Mouse (Mus musculus) intestine, embryonic 16.5 days (tissue): ENCODE data around the gene Slc8b1. TPM values are rescaled to one million over a fixed set of nuclear protein-coding genes. Genes with fewer than 3 reads are reported as not detected.
A peak's percentile ranks its signal among the peaks of the same experiment; 100 is the strongest.

ENCODE experiments used
- ATAC-seq: fragments of 200-750 bp; cut with Nextera tagmentation; 2 replicates; pipeline ENCODE4 v1.8.0; 2017; ENCODE audit warnings: moderate TSS enrichment, moderate library complexity
- H3K27ac ChIP-seq: fragments of 300-500 bp; sonication (generic); 2 replicates; pipeline ENCODE4 v1.5.1; 2014; ENCODE audit warnings: mild to moderate bottlenecking, low read length
- H3K27me3 ChIP-seq: fragments of 300-500 bp; sonication (generic); replicated peaks from 2 replicates; pipeline ENCODE4 v1.6.1; 2014; ENCODE audit warnings: low read length, control low read depth, mixed read lengths; ENCODE audit not compliant: control insufficient read depth, insufficient read depth
- H3K36me3 ChIP-seq: fragments of 300-500 bp; sonication (generic); 2 replicates; pipeline ENCODE4 v1.6.1; 2014; ENCODE audit warnings: low read length, control low read depth; ENCODE audit not compliant: control insufficient read depth, insufficient read depth
- H3K4me1 ChIP-seq: fragments of 300-500 bp; sonication (generic); 2 replicates; pipeline ENCODE4 v1.6.1; 2014; ENCODE audit warnings: low read length, control low read depth, mixed read lengths; ENCODE audit not compliant: control insufficient read depth, insufficient read depth
- H3K4me2 ChIP-seq: fragments of 300-500 bp; sonication (generic); 2 replicates; pipeline ENCODE4 v1.6.1; 2014; ENCODE audit warnings: low read depth, low read length, control low read depth
- H3K4me3 ChIP-seq: fragments of 300-500 bp; sonication (generic); 2 replicates; pipeline ENCODE4 v1.5.1; 2014; ENCODE audit warnings: mild to moderate bottlenecking, low read length
- H3K9ac ChIP-seq: fragments of 300-500 bp; sonication (generic); 2 replicates; pipeline ENCODE4 v1.6.1; 2014; ENCODE audit warnings: low read depth, low read length
- H3K9me3 ChIP-seq: fragments of 300-500 bp; sonication (generic); 2 replicates; pipeline ENCODE4 v1.6.1; 2016; ENCODE audit warnings: low read length, control low read depth; ENCODE audit not compliant: control insufficient read depth
- WGBS: fragments of 180-500 bp; shearing (Covaris S2); extraction: QIAGEN DNeasy Blood & Tissue Kit; methylation state at CpG from one replicate; pipeline ENCODE4 v1.1.7; 2014; 5-methylcytosine and 5-hydroxymethylcytosine counted together
- polyA plus RNA-seq: library from polyadenylated mRNA; unstranded; fragments of >200 nt; fragmentation: Nextera tagmentation; extraction: Ambion mirVana; gene quantifications from 2 replicates; pipeline ENCODE4 v1.2.1, GENCODE M21; 2015

Gene Slc8b1
- polyA plus RNA-seq, 1 experiment from 2014 or later: 6.9 TPM

DNA sequence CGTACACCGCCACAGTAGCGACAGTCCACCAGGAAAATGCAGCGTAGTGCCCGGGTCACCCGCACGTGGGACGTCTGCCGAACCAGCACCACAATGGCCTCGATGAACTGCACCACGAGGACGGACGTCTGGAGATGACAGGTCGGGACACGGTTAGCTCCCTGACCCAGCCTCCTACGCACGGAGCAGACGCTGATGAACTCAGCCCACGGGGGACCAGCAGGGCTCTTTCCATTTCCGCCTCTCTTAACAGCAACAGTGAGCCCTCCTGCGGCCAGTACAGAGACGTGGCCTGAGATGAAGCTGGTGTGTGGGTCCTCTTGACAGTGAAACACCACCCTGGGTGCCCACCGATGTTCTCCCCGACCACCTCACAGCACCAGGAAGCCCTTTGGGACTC is 44.9 kb downstream of the Slc8b1 start:
- peaks cover 22% of the 10 kb centered on the region for H3K36me3 ChIP-seq
- no peaks in the 10 kb centered on the region for H3K27me3 ChIP-seq
- H3K9ac ChIP-seq: no peak overlapping the region
- WGBS: 89% methylated on average over 24 of the region's 24 CpGs
- no peaks in the 10 kb centered on the region for H3K9me3 ChIP-seq
- no peak for ATAC-seq
- no peak overlapping the region for H3K27ac ChIP-seq
- no peak overlapping the region for H3K4me2 ChIP-seq
- H3K4me3 ChIP-seq: no peak overlapping the region
- H3K4me1 ChIP-seq: peaks cover 23% of the 10 kb centered on the region

DNA sequence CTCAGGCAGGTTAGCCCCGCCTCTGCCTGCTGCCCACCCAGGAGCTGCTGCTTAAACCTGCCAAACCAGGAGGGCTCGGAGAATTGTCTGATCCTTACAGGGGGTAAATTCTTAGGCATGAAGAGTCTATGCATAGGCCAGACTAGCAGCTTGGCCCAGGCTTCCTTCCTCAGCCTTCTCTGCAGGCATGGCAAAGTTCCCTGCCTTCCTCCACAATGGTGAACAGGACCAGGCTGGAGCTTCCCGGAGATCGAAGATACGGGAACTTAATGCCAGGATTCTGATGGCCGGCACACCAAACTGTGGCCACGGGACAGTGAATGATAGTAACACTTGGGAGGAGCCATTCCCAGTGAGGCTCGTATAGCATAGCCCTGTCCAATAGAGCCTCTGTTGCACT is 47.1 kb downstream of the Slc8b1 start:
- Histone ChIP-seq H3K4me2 (no peak overlapping the region), H3K4me3 (no peak overlapping the region), H3K4me1 (peaks cover 40% of the 10 kb centered on the region), H3K27me3 (no peaks in the 10 kb centered on the region), H3K9me3 (no peaks in the 10 kb centered on the region), H3K27ac (0 out of 2 replicates have a peak overlapping the region, but pooled peaks have one; percentile 45), H3K36me3 (peaks cover 19% of the 10 kb centered on the region), H3K9ac (no peak overlapping the region; the same call in 1 of the 2 replicates)
- WGBS: 67% methylated on average over 8 of the region's 8 CpGs
- ATAC-seq: no peak

DNA sequence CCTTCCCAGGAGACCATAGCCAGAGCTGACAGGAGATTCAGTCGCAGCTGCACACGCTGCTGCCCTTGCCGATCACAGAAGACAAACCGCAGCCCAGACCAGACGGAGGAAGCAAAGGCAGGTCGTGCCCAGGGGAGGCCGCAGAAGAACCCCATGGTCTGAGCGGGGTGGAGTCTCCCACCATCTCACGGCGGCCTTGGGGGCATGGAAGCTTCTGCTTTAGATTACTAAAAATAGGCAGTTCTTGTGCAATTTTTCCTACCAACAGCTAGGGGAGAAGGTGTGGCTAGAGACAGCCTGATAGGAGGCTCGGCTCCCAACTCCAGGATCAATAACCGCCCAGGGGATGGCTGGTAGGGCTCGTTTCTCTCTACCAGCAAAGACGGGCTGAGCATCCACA is 47.8 kb downstream of the Slc8b1 start:
- Histone ChIP-seq H3K9me3 (no peaks in the 10 kb centered on the region), H3K9ac (peak overlapping the region; percentile 45), H3K36me3 (peaks cover 15% of the 10 kb centered on the region), H3K4me3 (peak overlapping the region; percentile 26), H3K27ac (peak overlapping the region; percentile 45; the same call in 1 of the 2 replicates), H3K4me1 (peaks cover 47% of the 10 kb centered on the region), H3K4me2 (peak overlapping the region; percentile 30), H3K27me3 (no peaks in the 10 kb centered on the region)
- ATAC-seq: peak; percentile 24; the same call in 1 of the 2 replicates
- WGBS: 43% methylated on average over 14 of the region's 14 CpGs

DNA sequence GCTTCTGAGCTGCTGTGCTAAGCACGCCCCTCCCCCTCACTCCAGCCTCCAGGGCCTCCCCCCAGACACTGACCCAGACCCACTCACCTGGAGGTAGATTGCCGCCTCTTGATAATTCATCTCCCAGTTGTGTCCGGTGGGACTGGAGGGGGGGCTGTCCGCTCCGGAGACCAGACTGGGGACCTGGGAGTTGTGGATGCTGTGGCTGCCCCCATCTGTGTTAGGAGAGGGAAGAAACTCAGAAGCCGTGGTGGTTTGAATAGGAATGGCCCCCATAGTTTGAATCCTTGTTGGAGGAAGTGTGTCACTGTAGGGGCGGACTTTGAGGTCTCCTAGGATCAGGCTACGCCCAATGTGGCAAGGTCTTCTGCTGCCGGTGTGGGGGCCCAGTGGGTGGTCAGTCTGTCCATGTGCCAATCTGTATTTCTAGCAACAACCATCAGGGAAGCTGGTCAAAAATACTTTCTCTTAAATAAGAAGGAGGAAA is 49.2 kb downstream of the Slc8b1 start:
- H3K9me3 ChIP-seq: no peaks in the 10 kb centered on the region
- WGBS: 42% methylated on average over 9 of the region's 9 CpGs
- no peaks in the 10 kb centered on the region for H3K27me3 ChIP-seq
- H3K36me3 ChIP-seq: peaks cover 9% of the 10 kb centered on the region
- H3K27ac ChIP-seq: peak overlapping the region; percentile 84
- peak overlapping the region; percentile 39 for H3K4me3 ChIP-seq
- H3K4me1 ChIP-seq: peaks cover 59% of the 10 kb centered on the region
- H3K4me2 ChIP-seq: peak overlapping the region; percentile 49
- H3K9ac ChIP-seq: peak overlapping the region; percentile 56
- no peak for ATAC-seq

DNA sequence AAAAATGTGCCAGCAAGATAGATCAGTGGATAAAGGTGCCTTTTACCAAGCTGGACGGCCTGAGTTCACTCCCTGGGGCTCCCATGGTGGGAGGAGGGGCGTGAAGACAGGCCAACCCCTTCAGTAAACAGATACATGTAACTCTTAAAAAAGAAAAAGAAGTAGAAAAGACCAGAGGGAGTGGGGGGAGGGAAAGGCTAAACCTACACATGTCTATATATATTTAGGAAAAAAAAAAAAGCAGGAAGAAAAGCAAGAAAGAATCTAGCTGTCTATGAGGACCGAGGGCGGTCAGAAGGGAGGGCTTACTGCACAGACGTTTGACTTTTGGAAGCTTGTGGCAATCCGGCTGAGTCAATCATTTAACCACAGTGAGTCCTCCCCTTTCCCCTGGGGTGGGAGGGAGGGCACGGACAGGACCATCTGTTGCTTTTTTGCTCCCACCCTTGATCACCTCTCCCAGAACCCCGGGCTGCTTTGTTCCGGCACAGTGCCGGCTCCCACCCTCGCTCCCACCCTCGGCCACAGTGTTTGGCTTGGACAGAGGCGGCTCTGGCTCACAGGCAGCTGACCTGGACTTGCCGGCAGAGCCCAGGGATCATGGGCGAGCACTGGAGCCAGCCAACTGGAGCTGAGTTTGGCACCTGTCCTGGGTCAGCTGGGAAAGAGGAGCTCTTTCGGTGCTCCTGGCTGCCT is 49.8 kb downstream of the Slc8b1 start:
- peak; percentile 47 for ATAC-seq
- Histone ChIP-seq H3K4me3 (peak overlapping the region; percentile 39), H3K27me3 (no peaks in the 10 kb centered on the region), H3K4me1 (peaks cover 65% of the 10 kb centered on the region), H3K36me3 (peaks cover 6% of the 10 kb centered on the region; the same call in 1 of the 2 replicates), H3K27ac (peak overlapping the region; percentile 84), H3K9ac (peak overlapping the region; percentile 56), H3K4me2 (peak overlapping the region; percentile 49), H3K9me3 (no peaks in the 10 kb centered on the region)
- 4% methylated on average over 16 of the region's 16 CpGs for WGBS

DNA sequence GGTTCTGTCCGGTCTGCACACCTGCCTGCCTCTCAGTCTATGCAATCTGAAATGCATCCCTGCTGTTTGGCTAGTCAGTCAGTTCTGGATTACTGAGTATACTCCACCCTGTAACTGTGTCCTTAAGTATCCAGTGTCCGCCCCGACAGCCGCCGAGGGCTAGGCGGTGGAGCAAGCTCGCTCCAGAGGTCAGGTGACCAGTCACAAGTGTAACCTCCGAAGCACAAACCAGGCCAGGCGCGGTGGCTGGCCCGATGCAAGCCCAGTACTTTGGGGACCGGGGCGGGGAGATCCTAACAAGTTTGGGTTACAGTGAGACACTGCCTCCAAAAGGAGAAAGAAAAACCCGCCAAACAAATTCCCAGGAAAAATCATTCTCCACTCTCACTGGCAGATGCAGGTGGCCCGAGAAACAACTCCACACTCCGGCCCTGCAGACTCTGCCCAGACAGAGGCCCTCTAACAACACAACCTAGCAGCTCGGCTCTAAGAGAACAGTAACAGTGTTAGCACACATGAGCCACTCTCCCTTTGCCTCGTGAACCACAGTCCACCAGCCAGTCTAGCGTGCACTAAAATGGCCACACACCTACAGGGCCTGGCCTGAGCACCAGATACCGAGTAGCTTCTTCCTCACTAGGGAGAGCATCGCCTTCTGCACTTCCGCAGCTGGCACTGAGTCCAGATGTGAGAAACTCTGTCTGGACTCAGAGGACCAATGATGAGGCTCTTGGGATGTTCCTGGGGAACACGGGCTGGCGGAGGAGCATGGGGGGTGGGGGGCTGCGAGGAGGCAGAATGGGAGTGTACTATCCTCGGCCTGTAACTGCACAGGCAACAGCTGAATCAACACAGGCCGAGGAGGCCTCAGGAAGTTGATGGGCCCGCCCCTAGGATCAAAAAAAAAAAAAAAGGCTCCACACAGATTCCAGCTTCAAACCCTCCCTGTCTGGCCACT is 52.3 kb downstream of the Slc8b1 start:
- WGBS: 33% methylated on average over 28 of the region's 28 CpGs
- Histone ChIP-seq H3K9ac (peak overlapping the region; percentile 17), H3K27me3 (no peaks in the 10 kb centered on the region), H3K9me3 (no peaks in the 10 kb centered on the region), H3K4me3 (no peak overlapping the region), H3K36me3 (no peaks in the 10 kb centered on the region), H3K27ac (peak overlapping the region; percentile 89), H3K4me2 (peak overlapping the region; percentile 27; the same call in 1 of the 2 replicates), H3K4me1 (peaks cover 89% of the 10 kb centered on the region)
- peak; percentile 73 for ATAC-seq

DNA sequence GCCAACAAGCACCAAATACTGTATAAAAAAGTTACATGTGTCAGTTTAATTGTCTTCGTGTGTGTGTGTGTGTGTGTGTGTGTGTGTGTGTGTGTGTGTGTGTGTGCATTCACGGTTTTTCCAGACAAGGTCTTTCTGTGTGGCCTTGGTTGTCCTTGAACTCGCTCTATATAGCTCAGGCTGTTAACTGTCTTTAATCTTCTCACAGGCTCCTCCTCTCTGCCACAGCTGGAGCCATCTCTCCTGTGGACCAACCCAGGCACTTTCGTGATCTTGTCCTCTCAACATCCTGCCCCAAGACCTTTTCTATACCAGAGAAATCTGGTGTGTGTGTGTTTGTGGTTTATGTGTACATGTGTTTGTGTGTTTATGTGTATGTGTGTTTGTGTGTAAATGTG is 52.9 kb downstream of the Slc8b1 start:
- H3K27ac ChIP-seq: peak overlapping the region; percentile 89
- H3K9ac ChIP-seq: no peak overlapping the region
- H3K4me1 ChIP-seq: peaks cover 89% of the 10 kb centered on the region
- H3K4me2 ChIP-seq: 0 out of 2 replicates have a peak overlapping the region, but pooled peaks have one; percentile 27
- no peaks in the 10 kb centered on the region for H3K9me3 ChIP-seq
- no peak overlapping the region for H3K4me3 ChIP-seq
- no peaks in the 10 kb centered on the region for H3K36me3 ChIP-seq
- no peaks in the 10 kb centered on the region for H3K27me3 ChIP-seq
- 22% methylated on average over 4 of the region's 4 CpGs for WGBS
- no peak for ATAC-seq

DNA sequence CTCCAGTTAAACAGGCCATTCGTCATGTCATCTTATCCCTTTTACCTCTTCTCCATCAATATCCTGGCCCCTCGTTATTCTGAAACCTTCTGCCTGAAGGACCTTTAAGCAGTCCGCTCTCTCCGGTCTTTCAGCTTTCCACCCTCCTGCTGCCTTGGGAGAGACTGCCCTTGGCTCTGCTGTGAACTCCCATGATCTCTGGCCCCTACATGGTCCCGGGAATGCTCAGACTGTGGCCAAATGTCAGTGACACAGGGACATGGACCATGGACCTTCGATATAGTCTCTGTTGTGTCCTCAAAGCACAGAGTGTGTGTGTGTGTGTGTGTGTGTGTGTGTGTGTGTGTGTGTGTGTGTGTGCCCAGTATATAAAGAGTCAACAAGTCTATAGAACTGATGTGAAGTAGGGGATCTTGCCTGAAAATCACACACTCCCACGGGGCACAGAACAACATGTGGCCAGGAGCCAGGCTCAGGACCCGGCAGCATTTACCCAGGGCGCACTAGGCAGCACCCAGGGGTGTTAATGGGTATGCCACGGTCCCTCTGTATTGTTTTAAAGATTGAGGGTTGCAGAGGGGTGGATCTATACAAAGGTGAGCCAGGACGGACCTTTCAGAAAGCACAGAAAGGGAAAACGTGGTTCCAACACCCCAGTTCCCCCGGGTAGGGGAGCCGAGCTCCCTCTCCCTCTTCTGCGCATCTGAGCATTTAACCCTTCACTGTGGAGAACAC is 54.4 kb downstream of the Slc8b1 start:
- Histone ChIP-seq H3K4me1 (peaks cover 83% of the 10 kb centered on the region), H3K36me3 (no peaks in the 10 kb centered on the region), H3K9ac (peak overlapping the region; percentile 47; the same call in 1 of the 2 replicates), H3K27ac (peak overlapping the region; percentile 66), H3K9me3 (no peaks in the 10 kb centered on the region), H3K4me2 (no peak overlapping the region), H3K27me3 (no peaks in the 10 kb centered on the region), H3K4me3 (no peak overlapping the region)
- ATAC-seq: no peak
- 45% methylated on average over 15 of the region's 15 CpGs for WGBS
